Mouse (Mus musculus): Measurements from ENCODE around the gene Scd3. TPM values are rescaled to one million over a fixed set of nuclear protein-coding genes. Genes with fewer than 3 reads are reported as not detected.
A peak's percentile ranks its signal among the peaks of the same experiment; 100 is the strongest.
"Not testable (repeated sequence)": the region's sequence is repeated elsewhere in the genome, so short reads cannot be mapped to it uniquely, and the experiment has no call there.

Scd3 gene
- total RNA-seq, 2 experiments from 2014 or later: not detected

DNA sequence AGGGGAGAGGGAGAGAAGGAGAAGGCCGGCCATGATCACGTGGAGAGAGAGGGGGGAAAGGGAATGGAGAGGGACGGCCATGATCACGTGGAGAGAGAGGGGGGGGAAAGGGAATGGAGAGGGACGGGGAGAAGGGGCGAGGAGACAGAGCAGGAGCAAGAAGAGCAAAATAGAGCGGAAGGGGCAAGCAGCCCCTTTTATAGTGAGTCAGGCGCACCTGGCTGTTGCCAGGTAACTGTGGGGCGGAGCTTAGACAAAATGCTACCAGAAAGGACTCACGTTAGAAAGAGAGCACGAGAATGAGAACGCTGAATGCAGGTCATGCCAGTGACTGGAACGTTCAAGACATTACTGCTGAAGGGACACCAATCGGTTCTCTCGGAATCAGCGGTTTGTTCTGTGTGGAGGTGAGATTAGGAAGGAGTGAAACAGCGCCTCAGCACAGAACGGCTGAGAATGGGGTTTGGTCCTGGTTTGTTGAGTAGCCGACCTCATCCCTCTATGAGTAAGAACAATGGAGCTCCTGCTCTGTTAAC is 34.5 kb downstream of the Scd3 start:
- no peak for DNase-seq

DNA sequence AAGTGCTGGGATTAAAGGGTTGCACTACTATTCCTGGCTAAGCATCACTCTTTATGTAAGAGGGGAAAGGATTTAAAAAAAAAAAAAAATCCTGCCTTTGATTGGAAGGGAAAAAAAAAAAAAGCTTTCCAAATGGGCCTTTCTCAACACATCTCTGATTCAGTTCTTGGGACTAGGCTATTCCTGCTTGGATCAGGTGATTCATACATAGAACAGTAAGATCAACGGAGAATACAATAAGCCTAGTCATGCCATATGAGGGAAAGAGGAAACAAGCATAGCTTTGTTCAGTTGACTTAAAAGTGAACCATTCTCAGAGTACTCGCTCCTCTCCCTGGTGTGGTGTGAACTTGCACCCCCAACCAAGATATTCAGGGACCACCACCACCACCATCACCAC is 35.8 kb downstream of the Scd3 start:
- no peak for DNase-seq

DNA sequence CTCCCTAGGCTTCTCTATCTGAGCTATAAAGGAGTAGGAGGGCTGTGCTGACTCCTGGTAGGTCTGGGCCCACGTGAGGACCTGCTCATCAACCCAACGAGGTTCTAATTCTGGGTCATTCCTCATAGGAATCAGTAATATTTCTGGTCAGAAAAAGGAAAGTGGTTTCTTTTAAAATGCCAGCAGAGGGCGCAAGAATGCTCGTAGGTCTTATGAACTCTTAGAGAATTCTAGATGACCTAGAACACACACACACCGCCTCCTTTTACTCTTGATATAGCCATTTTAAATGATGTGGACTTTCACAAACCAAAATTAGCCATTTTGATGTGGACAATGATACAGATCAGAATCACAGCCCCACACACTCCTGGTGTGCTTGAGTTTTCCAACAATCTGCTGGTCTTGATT is 42.7 kb downstream of the Scd3 start:
- DNase-seq: peak; percentile 55 to 66

DNA sequence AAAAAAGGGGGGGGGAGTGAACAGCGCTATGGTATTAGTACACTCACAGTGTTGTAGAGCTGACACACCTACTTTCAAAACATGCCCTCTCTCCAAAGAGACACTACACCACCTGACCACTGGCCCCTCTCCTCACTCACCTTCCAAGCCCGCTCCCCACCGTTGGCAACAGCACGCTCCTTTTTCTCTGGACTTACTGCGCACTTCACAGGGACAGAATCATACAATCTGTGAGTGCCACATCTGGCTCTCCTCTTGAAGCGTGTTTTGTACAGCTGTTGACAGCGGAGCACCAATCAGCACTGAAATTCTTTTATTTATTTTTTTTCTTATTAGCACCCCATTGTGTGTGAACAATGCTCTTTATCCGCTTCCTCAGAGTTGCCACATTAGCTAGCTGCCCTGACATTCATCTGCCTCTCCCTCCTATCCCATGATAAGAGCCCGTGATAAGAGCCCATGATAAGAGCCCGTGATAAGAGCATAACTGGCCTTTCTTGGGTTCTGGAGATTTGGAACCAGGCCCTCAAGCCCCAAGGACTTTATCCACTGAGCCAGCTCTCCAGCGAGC is 43.4 kb downstream of the Scd3 start:
- peak in 1 of 2 experiments; percentile 32 for DNase-seq

DNA sequence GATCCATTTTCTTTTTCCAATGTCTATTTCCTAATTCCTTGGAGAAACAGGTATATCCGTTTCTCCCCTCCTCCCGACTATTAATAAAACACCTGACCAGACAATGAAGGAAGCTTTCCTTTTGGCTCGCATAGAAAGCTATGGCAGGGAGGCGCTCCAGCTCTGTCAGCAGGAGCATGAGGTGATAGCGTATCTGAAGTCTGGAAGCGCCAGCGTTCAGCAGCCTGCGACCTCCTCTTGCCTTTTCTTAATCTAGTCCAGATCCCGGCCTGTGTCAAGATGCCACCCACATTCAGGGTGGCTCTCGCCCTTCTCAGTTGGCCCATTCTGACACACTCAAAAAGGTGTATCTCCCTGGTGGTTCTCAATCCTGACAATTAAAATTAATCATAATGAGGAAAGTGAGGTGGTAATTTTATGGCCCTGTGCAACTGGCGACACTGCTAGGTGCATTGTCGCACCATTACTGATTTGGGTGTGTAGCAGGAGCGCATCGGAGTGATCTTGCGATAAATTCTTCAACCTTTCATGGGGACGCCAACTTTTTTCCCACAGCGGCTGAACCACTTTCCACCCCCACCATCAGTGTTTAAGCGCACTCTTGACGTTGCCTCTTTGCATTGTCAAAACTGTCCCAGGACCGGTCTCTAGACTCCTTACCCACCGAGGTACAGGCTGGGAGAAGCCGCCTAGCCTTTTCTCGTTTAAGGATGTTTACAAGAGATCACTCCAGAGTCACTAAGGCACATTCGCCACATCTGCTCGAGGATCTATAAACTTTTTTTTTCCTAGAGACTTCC is 44.4 kb downstream of the Scd3 start:
- peak; percentile 25 to 49 for DNase-seq

DNA sequence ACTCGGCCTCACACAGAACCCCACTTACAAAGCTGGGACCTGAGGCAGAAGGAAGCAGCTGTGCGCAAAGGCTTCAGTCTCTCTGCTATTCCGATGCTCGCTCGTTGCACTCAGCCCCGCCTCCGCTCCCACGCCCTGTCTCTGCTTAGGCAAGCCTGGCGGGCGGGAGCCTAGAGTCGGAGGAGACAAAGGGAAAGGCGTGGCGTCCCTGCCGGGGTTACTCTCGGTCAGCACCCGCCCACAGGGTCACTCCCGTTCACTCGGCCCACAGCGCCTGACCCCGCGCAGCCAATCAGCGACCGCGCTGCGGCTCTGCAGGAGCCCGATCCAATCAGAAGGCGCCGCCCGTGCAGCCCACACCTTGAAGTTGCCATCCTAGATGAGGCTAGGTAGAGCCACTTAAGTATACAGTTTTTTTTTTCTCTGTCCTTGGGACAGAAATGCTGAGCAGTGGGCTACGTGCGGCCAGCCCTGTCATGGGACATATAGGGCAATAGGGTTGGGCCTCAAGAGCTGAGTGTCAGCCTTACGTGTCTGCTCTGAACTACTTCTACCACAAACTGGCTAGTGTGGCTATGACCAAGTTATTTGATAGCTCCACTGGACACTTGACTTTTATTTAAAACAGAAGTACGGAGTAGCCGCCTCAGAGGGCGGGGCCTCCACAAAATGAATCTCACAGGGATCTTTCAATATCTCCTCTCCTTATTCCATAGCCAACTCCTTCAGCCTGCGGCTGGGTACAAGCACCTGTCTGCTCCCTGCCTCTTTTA is 45.2 kb downstream of the Scd3 start:
- peak; percentile 94 to 98 for DNase-seq

DNA sequence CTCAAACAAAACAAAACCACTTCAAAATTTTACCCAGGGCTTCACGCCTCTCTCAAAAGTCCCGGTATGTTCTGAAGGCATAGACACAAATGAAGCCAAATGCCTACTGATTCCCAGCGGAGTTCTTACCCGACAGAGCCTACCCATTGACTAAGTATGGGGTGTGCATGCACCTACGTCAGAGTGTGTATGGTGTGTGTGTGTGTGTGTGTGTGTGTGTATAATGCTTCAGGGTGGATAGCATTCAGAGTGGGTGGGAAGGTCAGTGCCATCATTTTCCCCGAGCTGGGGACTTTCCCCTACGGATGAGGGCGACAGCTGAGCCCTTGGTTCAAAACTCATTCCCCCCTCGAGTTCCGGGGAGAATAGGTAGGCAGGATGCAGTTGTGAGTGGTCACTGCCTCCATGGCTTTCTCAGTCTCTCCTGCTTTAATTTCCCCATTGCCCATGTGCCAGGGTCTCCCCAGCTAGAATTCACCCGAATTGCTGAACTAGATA is 45.8 kb downstream of the Scd3 start:
- no peak for DNase-seq

DNA sequence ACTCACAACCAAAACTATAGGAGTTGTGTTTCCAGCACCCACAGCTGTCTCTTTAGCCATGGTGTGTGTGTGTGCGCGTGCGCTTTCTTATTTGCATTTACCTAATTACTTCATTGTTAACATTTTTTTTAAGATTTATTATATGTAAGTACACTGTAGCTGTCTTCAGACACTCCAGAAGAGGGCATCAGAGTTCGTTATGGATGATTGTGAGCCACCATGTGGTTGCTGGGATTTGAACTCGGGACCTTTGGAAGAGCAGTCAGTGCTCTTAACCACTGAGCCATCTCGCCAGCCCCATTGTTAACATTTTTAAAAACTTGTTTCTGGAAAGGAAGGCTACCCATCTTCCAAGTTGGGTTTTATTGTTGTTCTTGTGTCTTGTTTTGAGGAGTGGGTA is 48.1 kb downstream of the Scd3 start:
- not testable (repeated sequence) for DNase-seq

DNA sequence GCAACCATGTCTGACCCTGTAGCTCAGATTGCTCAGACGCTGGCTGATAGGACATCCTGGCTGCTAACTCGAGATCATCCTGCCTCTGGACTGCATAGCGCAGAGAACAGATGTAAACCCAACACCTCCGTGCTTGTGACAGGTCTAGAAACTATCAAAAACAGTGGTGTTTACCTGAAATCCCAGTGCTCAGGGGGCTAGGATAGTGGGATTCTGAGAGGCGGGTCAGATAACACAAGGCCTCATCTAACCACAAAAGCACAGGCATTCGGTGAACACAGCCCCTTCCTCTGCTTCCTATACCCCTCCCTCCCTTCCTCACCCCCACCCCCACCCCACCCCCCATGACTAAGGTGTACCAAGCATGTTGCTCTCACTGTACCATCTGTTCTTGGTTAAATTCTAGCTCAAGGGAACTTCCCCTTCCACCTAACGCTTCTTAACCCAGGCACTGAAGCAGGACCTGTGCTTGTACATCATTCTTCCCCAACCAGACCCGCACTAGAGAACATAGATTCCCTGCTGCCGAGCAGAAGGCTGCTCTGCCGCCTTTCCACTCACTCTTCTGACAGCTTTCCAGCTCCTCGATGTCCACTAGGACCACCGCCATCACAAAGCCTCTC is 49.0 kb downstream of the Scd3 start:
- DNase-seq: no peak

DNA sequence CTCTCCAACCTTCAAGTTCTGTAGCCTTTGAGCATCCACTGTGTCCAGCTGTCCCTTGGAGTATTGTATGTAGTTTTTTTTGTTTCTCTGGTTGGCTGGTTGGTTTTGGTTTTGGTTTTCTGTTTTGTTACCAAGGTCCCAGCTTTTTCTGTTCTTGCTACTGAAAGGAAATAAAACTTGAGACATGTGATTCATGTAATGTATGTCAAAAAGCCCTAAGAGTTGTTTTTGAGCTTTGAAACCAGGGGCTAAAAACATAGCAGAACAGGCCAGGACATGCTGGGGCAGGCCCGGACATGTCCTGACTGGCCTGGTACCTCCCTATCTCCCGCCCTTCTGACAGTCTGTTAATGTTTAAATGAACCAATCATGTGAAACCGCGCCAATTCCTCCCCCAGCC is 51.0 kb downstream of the Scd3 start:
- DNase-seq: not testable (repeated sequence)

DNA sequence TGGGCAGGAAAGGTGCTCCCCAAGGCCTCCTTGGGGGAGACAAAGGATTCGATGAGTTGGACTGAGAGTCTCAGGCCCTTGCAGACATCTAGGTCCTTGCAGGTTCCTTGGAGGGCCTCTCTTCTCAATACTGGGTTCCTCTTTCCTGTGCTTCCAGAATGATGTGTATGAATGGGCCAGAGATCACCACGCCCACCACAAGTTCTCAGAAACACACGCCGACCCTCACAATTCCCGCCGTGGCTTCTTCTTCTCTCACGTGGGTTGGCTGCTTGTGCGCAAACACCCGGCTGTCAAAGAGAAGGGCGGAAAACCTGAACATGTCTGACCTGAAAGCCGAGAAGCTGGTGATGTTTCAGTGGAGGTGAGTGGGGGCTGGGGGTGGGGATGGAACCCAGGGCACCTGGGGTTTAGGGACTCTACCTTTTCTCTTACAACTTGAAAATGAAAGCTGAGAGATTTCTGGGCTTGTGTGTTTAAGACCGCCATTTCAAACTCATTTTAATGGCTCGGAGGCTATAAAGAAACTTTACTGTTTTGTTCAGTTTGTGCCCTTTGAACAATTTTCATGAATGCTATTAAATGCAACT is 54.4 kb downstream of the Scd3 start:
- no peak for DNase-seq

DNA sequence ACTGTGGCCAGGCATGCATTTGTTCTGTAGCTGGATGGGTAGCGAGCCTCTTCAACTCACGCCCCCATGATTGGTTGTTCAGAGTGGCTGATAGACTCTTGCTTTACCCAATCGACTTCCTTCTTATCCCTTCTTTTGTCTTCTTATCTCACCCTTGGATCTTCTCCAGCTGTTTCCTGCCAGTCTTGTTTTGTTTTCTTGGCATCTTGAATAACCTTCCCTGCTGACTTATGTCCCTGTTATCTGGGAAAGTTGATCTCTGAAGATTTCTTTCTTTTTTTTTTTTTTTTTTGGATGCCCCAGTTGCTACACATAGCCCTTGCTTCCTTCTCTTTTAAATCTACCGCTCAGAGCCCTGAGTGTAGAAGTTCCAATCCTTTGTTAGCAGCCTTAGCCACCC is 56.4 kb downstream of the Scd3 start:
- DNase-seq: no peak

DNA sequence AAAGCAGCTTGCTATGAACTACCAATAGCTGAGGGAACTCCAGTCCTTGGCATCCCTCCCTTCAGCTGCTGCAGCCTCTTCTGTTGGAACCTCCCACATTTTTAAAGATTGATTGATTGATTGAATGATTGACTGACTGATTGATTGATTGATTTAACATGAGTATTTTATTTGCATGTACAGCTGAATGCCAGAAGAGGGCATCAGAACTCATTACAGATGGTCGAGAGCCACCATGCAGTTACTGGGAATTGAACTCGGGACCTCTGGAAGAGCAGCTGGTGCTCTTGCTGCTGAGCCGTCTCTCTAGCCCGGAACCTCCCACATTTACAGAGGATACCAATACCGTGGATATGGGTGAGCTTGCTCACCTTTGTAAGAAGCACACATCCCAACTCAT is 57.4 kb downstream of the Scd3 start:
- DNase-seq: no peak

DNA sequence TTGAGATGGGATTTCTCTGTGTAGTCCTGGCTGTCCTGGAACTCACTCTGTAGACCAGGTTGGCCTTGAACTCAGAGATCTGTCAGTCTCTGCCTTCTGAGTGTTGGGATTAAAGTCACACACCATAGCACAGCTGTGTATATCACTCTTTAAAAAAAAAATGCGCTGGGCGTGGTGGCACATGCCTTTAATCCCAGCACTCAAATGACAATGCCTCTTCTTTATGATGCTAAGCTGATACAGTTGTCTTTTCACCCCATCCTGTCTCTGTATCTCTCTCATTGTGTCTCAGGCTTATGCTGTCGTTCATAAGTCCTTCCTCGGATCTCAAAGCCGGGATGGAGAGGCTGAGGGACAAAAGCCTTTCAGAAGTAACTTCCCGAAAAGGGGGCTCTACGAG is 58.7 kb downstream of the Scd3 start:
- DNase-seq: no peak

DNA sequence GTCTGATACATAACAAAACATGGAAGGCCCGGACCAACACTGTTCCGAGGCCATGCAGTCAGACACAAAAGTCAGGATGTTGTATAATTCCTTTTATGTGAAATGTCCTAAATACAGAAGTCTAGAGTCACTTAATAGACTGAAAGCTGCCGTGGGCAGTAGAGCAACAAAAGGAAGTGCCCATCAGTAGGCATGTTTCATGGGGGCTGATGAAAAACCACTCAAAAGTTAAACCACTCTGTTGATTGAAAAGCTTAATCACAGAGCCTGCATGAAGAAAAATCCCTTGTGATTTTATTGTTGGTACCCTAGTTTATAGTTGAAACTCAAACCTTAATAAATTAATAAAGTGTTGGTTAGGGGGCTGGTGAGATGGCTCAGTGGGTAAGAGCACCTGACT is 60.5 kb downstream of the Scd3 start:
- no peak for DNase-seq

DNA sequence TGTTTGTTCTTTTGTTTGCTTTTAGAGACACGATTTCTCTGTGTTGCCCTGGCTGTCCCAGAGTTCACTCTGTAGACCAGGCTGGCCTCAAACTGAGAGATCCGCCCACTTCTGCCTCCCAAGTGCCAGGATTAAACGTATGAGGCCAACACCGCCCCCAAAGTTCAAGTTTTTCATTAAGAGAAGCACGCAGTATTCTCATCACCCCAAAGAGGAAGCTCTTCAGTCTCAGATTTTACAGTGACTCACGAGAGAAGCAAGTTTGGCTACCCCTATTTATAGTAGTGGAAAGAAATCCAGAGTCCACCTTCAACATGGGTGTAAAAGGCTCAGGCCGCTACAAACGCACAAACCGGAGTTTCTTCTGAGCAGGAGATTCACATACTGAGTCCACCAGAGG is 61.2 kb downstream of the Scd3 start:
- DNase-seq: no peak

DNA sequence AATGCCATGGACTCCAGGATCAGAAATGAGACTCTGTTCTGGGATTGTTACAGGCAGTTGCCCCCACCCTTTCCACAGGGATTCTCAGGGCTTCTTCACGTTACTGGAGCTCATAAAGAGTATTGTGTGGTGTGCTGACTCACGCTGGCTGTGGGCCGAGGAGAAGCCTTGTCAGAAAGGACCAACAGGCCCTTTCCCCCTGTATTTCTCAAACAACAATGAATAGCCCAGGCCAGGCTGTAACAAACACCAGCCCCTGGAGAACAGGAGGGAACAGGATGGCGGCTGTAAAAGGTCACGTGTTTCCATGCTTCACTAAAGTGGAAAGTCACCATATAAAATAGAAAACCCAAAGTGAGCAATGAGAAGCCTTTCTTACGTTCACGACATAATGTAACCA is 62.2 kb downstream of the Scd3 start:
- DNase-seq: peak in 1 of 2 experiments; percentile 61

DNA sequence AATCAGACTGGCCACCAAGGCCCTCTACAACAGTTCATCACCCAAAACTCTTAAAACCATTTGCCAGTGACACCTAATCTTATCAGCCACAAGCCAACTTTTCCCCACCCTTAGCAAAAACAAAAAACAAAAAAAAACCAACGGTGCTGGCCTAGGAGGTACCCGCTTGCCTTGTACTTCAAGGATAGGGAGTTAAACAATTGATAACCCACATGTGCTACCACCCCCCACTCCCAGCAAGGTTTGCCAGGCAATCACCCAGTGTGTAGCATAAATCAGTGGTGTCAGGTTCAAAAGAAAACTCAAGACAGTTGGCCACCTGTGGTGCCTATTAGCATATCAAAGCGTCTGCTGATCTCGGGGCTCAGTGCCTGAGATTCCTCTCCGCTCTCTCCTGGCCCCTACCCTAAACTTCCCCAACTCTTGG is 62.9 kb downstream of the Scd3 start:
- DNase-seq: no peak

DNA sequence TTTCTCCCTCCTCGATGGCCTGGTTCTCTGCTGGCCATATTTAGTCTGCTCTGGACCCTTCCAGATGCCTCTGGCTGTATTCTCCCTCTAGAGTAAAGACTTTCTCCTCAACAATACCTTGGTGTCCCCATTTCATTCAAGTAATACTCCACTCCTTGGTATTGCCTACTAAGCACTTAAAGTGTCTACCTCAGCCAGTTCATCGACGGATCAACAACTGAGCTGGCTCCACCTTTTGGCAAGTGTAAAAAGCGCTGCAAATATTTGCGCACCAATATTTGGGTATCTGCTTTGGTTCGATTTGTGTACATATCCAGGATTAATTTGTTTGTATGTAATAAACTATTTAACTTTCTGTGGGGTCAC is 63.4 kb downstream of the Scd3 start:
- no peak for DNase-seq

DNA sequence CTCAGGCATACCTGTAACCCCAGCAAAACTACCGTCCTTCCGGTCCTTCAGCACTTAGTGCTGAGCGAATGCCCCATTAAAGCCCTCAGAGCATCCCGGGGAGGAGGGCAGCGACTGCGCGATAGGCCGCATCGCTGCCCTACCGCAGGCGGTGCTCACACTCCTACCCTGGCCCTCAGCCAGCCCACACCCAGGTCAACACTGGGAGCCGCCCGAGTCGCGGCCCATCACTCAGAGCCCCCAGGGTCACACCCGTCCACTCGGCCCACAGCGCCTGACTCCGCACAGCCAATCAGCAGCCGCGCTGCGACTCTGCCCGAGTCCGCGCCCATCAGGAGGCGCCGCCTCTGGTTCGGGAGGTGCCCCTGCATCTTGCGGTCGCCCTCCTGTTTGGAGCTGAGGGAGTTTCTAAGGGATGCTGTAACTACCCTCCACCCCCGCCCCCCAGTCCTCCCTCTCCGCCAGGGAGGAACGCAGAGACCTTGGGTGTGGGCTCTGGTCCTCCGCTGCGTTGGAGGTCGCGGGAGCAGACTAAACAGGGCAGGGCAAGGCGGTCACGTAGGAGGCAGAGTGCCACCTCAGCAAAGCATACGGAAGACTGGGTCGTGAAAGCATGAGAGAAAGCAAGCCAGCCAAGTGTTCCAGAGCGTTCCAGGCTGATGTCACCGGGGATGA is 63.9 kb downstream of the Scd3 start:
- peak; percentile 87 to 93 for DNase-seq

DNA sequence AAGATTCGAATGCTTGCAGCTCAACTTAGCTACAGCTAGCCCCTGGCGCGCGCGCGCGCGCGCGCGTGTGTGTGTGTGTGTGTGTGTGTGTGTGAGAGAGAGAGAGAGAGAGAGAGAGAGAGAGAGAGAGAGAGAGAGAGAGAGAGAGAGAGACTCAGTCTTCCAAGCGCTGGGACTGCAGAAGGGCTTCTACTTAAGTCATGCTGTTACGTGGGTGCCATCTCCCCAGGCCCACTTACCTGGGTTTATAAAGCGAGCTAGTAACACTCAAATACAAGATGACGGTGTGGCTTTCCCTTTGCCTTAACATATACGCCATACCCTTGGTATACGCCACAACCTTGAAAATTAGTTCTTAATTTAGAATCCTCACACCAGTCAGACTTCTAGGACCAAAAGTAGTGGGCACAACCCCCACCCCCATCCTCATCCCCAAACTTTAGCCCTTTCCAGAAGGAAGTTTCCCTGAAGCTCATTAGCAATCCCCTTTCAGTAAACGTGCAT is 64.5 kb downstream of the Scd3 start:
- DNase-seq: no peak

Data from heart, adult 18-20 months (tissue).